Mouse (Mus musculus): ENCODE results near the gene Slc4a1ap. TPM values are rescaled to one million over a fixed set of nuclear protein-coding genes. Genes with fewer than 3 reads are reported as not detected.

The Slc4a1ap gene
- total and polyA plus RNA-seq, 2 experiments from 2014 or later = 7.6 to 14.4 TPM

DNA sequence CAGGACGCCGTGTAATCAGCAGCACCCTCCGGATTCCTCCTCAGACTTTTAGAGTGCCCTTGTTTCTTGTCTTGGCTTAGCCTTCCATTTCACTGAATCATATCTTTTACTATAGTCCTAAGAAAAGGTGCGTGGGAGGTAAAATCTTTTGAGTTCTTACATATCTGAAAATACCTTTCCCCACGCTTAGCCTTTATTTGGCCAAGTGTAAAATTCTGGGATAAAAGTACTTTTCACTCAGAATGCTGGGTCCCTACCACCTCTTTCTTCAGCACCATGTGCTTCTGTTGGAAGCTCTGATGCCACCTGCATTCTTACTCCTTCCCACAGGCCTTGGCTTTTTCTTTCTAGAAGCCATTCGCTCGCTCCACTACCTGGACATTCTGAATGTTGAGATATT, 64.3 kb downstream of the Slc4a1ap start:
- no peak overlapping the region for H3K9ac ChIP-seq (replicated peaks; ENCODE audit: low read depth, low read length)
- WGBS = 89% methylated on average over 7 of the region's 7 CpGs
- H3K27ac ChIP-seq (ENCODE audit: low read depth) = no peak overlapping the region
- no peak overlapping the region for H3K4me2 ChIP-seq (ENCODE audit: low read depth, low read length)
- TF ChIP-seq CTCF (IDR thresholded peaks at IDR 0.05; ENCODE audit: low read depth) (no peak), EP300 (IDR thresholded peaks at IDR 0.05; ENCODE audit: low read depth) (no peak)
- peaks cover 5% of the 10 kb centered on the region; the same call in 1 of the 2 replicates for H3K9me3 ChIP-seq (replicated peaks; ENCODE audit: control insufficient read depth, low read length)
- no peaks in the 10 kb centered on the region for H3K27me3 ChIP-seq (ENCODE audit: control insufficient read depth, insufficient read depth, low read length)
- no peaks in the 10 kb centered on the region for H3K36me3 ChIP-seq (replicated peaks; ENCODE audit: control insufficient read depth, insufficient read depth, low read length)
- DNase-seq (ENCODE audit: low spot score) (no peak), ATAC-seq (ENCODE audit: insufficient read depth, low read depth) (no peak)
- H3K4me3 ChIP-seq (ENCODE audit: low read depth, low read length) = no peak overlapping the region
- H3K4me1 ChIP-seq (ENCODE audit: control insufficient read depth, insufficient read depth) = 0 out of 2 replicates have a peak, but pooled peaks cover 3% of the 10 kb centered on the region

DNA sequence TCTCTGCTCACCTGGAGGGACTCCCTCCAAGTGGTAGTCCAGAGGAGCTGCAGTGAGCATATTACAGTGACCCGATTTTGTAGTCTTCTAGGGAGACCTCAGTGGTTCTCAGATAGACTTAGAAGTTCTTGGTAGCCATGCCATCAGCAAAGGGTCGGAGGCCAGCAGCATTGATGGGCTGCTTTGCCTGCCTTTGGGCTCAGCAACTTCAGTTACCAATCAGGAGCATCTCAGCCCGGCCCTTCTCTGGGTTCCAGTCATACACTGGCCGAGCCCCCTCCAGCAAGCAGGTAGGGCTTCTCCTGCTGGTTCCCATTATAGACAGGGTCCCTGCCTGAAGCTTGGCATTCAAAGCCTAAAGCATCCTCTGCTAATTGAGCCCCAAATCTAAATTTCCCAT, 69.1 kb downstream of the Slc4a1ap start:
- 59% methylated on average over 4 of the region's 4 CpGs for WGBS

GRCm38 (mm10) chr5:31596481-31597429, 70.0 kb downstream of the Slc4a1ap start, which contains the start of gene Mrpl33:
Gene Mrpl33 (plus strand): TSS chr5:31596935.
- peak; percentile 58 for DNase-seq (ENCODE audit: low spot score)
- H3K27ac ChIP-seq (ENCODE audit: low read depth) = peak within 1 kb of the TSS; percentile 43
- H3K4me2 ChIP-seq (ENCODE audit: low read depth, low read length) = peak within 1 kb of the TSS; percentile 59
- peak within 1 kb of the TSS; percentile 12; the same call in 1 of the 2 replicates for H3K9ac ChIP-seq (replicated peaks; ENCODE audit: low read depth, low read length)
- TF ChIP-seq EP300 (IDR thresholded peaks at IDR 0.05; ENCODE audit: low read depth) = 0 out of 2 replicates have a peak, but pooled peaks have one; percentile 43
- peak; percentile 32; the same call in 1 of the 2 replicates for TF ChIP-seq CTCF (IDR thresholded peaks at IDR 0.05; ENCODE audit: low read depth)
- H3K27me3 ChIP-seq (ENCODE audit: control insufficient read depth, insufficient read depth, low read length) = no peaks in the 10 kb centered on the region
- WGBS = 7% methylated on average over 26 of the region's 26 CpGs
- 0 out of 2 replicates have a peak, but pooled peaks cover 8% of the 10 kb centered on the region for H3K4me1 ChIP-seq (ENCODE audit: control insufficient read depth, insufficient read depth)
- H3K9me3 ChIP-seq (replicated peaks; ENCODE audit: control insufficient read depth, low read length) = no peaks in the 10 kb centered on the region
- ATAC-seq (ENCODE audit: insufficient read depth, low read depth) = peak; percentile 57
- no peaks in the 10 kb centered on the region for H3K36me3 ChIP-seq (replicated peaks; ENCODE audit: control insufficient read depth, insufficient read depth, low read length)
- peak within 1 kb of the TSS; percentile 39 for H3K4me3 ChIP-seq (ENCODE audit: low read depth, low read length)

More for the DNA sequence above, 69.1 kb downstream of the Slc4a1ap start:
- Histone ChIP-seq H3K9me3 (replicated peaks; ENCODE audit: control insufficient read depth, low read length) (no peaks in the 10 kb centered on the region), H3K27me3 (ENCODE audit: control insufficient read depth, insufficient read depth, low read length) (no peaks in the 10 kb centered on the region), H3K36me3 (replicated peaks; ENCODE audit: control insufficient read depth, insufficient read depth, low read length) (no peaks in the 10 kb centered on the region), H3K9ac (replicated peaks; ENCODE audit: low read depth, low read length) (no peak overlapping the region), H3K4me2 (ENCODE audit: low read depth, low read length) (no peak overlapping the region), H3K4me3 (ENCODE audit: low read depth, low read length) (no peak overlapping the region), H3K27ac (ENCODE audit: low read depth) (no peak overlapping the region), H3K4me1 (ENCODE audit: control insufficient read depth, insufficient read depth) (0 out of 2 replicates have a peak, but pooled peaks cover 8% of the 10 kb centered on the region)
- ATAC-seq (ENCODE audit: insufficient read depth, low read depth) = no peak
- TF ChIP-seq EP300 (IDR thresholded peaks at IDR 0.05; ENCODE audit: low read depth) (no peak), CTCF (IDR thresholded peaks at IDR 0.05; ENCODE audit: low read depth) (no peak)
- DNase-seq (ENCODE audit: low spot score) = no peak

- Histone ChIP-seq H3K9ac (replicated peaks; ENCODE audit: low read depth, low read length) (no peak overlapping the region), H3K36me3 (replicated peaks; ENCODE audit: control insufficient read depth, insufficient read depth, low read length) (no peaks in the 10 kb centered on the region), H3K27ac (ENCODE audit: low read depth) (peak overlapping the region; percentile 43), H3K4me3 (ENCODE audit: low read depth, low read length) (no peak overlapping the region), H3K4me1 (ENCODE audit: control insufficient read depth, insufficient read depth) (0 out of 2 replicates have a peak, but pooled peaks cover 10% of the 10 kb centered on the region), H3K4me2 (ENCODE audit: low read depth, low read length) (peak overlapping the region; percentile 59), H3K9me3 (replicated peaks; ENCODE audit: control insufficient read depth, low read length) (no peaks in the 10 kb centered on the region), H3K27me3 (ENCODE audit: control insufficient read depth, insufficient read depth, low read length) (no peaks in the 10 kb centered on the region)
- no peak for ATAC-seq (ENCODE audit: insufficient read depth, low read depth)
- WGBS = 61% methylated on average over 6 of the region's 6 CpGs
- no peak for DNase-seq (ENCODE audit: low spot score)
- TF ChIP-seq CTCF (IDR thresholded peaks at IDR 0.05; ENCODE audit: low read depth) = no peak
- TF ChIP-seq EP300 (IDR thresholded peaks at IDR 0.05; ENCODE audit: low read depth) = no peak
Observed at GRCm38 (mm10) chr5:31597430-31597944, 70.7 kb downstream of the Slc4a1ap start.

DNA sequence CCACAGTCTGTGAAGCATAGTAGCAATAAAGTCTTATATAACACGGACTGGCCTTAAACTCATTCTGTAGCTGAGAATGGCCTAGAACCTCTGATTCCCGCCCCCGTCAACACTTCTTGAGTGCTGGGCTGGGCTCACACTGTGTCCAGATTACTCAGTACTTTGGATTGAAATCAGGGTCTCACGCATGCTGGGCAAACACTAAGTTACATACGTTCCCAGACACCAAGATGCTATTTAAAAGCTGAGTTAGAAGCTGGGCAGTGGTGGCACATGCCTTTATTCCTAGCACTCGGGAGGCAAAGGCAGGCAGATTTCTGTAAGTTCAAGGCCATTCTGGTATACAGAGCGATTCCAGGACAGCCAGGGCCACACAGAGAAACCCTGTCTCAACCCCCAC, 71.3 kb downstream of the Slc4a1ap start:
- Histone ChIP-seq H3K9ac (replicated peaks; ENCODE audit: low read depth, low read length) (no peak overlapping the region), H3K9me3 (replicated peaks; ENCODE audit: control insufficient read depth, low read length) (no peaks in the 10 kb centered on the region), H3K4me1 (ENCODE audit: control insufficient read depth, insufficient read depth) (0 out of 2 replicates have a peak, but pooled peaks cover 15% of the 10 kb centered on the region), H3K27ac (ENCODE audit: low read depth) (no peak overlapping the region), H3K4me2 (ENCODE audit: low read depth, low read length) (no peak overlapping the region), H3K36me3 (replicated peaks; ENCODE audit: control insufficient read depth, insufficient read depth, low read length) (no peaks in the 10 kb centered on the region), H3K27me3 (ENCODE audit: control insufficient read depth, insufficient read depth, low read length) (no peaks in the 10 kb centered on the region), H3K4me3 (ENCODE audit: low read depth, low read length) (no peak overlapping the region)
- 67% methylated on average over 7 of the region's 7 CpGs for WGBS
- no peak for ATAC-seq (ENCODE audit: insufficient read depth, low read depth)
- DNase-seq (ENCODE audit: low spot score) = no peak
- TF ChIP-seq CTCF (IDR thresholded peaks at IDR 0.05; ENCODE audit: low read depth) = no peak
- TF ChIP-seq EP300 (IDR thresholded peaks at IDR 0.05; ENCODE audit: low read depth) = no peak
